Mouse (Mus musculus) brain, embryonic 14.5 days (tissue): ENCODE results near the gene Olfr642.

ENCODE experiments used
- CTCF ChIP-seq: fragments of 200-500 bp; IDR thresholded peaks from 2 replicates; pipeline ENCODE4 v1.5.1; 2012; ENCODE audit warnings: inconsistent platforms, mild to moderate bottlenecking, moderate library complexity, borderline replicate concordance; ENCODE audit not compliant: insufficient read depth, insufficient read length; ENCODE audit errors: extremely low read depth
- POLR2A ChIP-seq: fragments of 200-500 bp; IDR thresholded peaks from 2 replicates; pipeline ENCODE4 v1.6.1; 2012; ENCODE audit warnings: mild to moderate bottlenecking, inconsistent platforms, borderline replicate concordance; ENCODE audit not compliant: poor library complexity, insufficient read depth, insufficient read length, severe bottlenecking; ENCODE audit errors: extremely low read depth

GRCm38 (mm10) chr7:104085365-104085764, 32.9 kb upstream of the Olfr642 start, which contains the start of gene Olfr645:
- TF ChIP-seq CTCF (no peak), POLR2A (no peak)
